Mouse (Mus musculus) stomach, embryonic 16.5 days (tissue): Measurements from ENCODE around the gene Cenpt. TPM values are rescaled to one million over a fixed set of nuclear protein-coding genes. Genes with fewer than 3 reads are reported as not detected.
A peak's percentile ranks its signal among the peaks of the same experiment; 100 is the strongest.

ENCODE experiments used
- ATAC-seq: fragments of 200-750 bp; cut with Nextera tagmentation; 2 replicates; pipeline ENCODE4 v1.8.0; 2017; ENCODE audit warnings: moderate number of reproducible peaks, moderate TSS enrichment; ENCODE audit not compliant: insufficient read depth, low FRiP score
- H3K27ac ChIP-seq: fragments of 300-500 bp; sonication (generic); 2 replicates; pipeline ENCODE4 v1.5.1; 2014; ENCODE audit warnings: low read length
- H3K27me3 ChIP-seq: fragments of 300-500 bp; sonication (generic); 2 replicates; pipeline ENCODE4 v1.6.1; 2014; ENCODE audit warnings: low read length, control low read depth, mixed read lengths; ENCODE audit not compliant: control insufficient read depth, insufficient read depth
- H3K36me3 ChIP-seq: fragments of 300-500 bp; sonication (generic); 2 replicates; pipeline ENCODE4 v1.6.1; 2014; ENCODE audit warnings: low read length; ENCODE audit not compliant: control insufficient read depth, insufficient read depth
- H3K4me1 ChIP-seq: fragments of 300-500 bp; sonication (generic); 2 replicates; pipeline ENCODE4 v1.6.1; 2014; ENCODE audit warnings: low read length, control low read depth, mixed read lengths; ENCODE audit not compliant: control insufficient read depth, insufficient read depth
- H3K4me2 ChIP-seq: fragments of 300-500 bp; sonication (generic); 2 replicates; pipeline ENCODE4 v1.6.1; 2014; ENCODE audit warnings: low read depth, low read length, mixed read lengths
- H3K4me3 ChIP-seq: fragments of 300-500 bp; sonication (generic); replicated peaks from 2 replicates; pipeline ENCODE4 v1.5.1; 2014; ENCODE audit warnings: mild to moderate bottlenecking, low read length
- H3K9ac ChIP-seq: fragments of 300-500 bp; sonication (generic); 2 replicates; pipeline ENCODE4 v1.6.1; 2014; ENCODE audit warnings: low read length
- H3K9me3 ChIP-seq: fragments of 300-500 bp; sonication (generic); replicated peaks from 2 replicates; pipeline ENCODE4 v1.6.1; 2016; ENCODE audit warnings: low read length, control low read depth; ENCODE audit not compliant: control insufficient read depth
- WGBS: fragments of 180-500 bp; shearing (Covaris S2); extraction: QIAGEN DNeasy Blood & Tissue Kit; methylation state at CpG from one replicate; pipeline ENCODE4 v1.1.7; 2014; 5-methylcytosine and 5-hydroxymethylcytosine counted together
- polyA plus RNA-seq: library from polyadenylated mRNA; unstranded; fragments of >200 nt; fragmentation: Nextera tagmentation; extraction: Ambion mirVana; gene quantifications from 2 replicates; pipeline ENCODE4 v1.2.1, GENCODE M21; 2015

Gene Cenpt
- polyA plus RNA-seq: 39.4 and 41.0 TPM in 2 replicates

DNA sequence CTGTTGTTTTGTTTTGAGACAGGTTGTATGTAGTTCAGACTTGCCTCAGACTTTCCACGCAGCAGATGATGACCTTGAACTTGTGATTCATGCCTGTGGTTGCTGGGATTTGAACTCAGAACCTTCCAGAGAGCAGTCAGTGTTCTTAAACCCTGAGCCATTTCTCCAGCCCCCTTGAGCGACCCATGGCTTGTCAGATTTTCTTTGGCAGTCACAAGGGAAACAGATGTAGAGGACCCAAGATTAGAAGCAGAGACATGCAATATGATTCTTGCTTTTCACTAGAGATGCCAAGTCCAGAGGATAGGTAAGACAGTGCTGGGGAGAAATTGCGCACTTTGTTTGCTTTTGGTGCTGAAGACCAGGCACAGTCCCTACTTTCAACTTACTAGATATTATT is at the start of gene Cenpt:
Cenpt (minus strand) TSS at position 101 of the 400 bp plus-strand sequence.
- H3K4me2 ChIP-seq: no peak within 1 kb of the TSS
- no peaks in the 10 kb centered on the region for H3K27me3 ChIP-seq
- ATAC-seq: no peak

DNA sequence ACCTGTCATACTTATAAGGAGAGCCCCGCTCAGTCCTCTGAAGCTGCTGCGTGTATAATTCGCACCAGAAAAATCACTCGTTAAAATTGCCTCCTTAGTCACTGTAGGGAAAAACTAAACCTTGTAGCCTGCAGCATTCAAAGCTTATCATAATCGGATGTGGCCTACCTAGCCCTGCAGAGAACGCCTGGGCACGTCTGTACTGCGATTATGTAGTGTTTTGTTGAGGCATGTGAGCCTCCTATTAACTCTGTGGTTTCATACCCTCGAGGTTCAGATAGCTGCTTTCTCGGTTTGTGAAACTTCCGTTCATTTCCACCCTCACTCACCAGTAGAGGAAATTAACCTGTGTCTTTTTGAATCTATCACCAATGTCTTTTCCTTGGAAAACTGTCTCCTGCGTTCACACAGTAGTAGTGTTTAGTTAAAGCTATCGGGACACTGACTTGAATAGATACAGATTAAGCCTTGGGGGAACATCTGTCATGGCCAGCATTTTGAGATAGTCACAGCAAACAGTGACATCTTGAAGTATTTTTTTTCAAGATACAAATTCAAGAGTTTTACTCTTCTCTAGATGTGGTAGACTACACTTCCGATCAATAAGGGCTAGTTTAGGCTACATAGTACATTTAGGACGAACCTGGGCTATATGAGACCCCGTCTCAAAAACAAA is 48.0 kb upstream of the Cenpt start:
- Histone ChIP-seq H3K4me3 (peak overlapping the region; percentile 86), H3K9ac (peak overlapping the region; percentile 99), H3K36me3 (no peaks in the 10 kb centered on the region), H3K27me3 (no peaks in the 10 kb centered on the region), H3K4me1 (peaks cover 8% of the 10 kb centered on the region), H3K9me3 (no peaks in the 10 kb centered on the region), H3K27ac (peak overlapping the region; percentile 91), H3K4me2 (peak overlapping the region; percentile 77)
- peak; percentile 1; the same call in 1 of the 2 replicates for ATAC-seq
- WGBS: 27% methylated on average over 16 of the region's 16 CpGs

More for the DNA sequence above, at the start of gene Cenpt:
- 0 out of 2 replicates have a peak, but pooled peaks cover 7% of the 10 kb centered on the region for H3K36me3 ChIP-seq
- no peak within 1 kb of the TSS for H3K9ac ChIP-seq
- H3K27ac ChIP-seq: no peak within 1 kb of the TSS
- no peak within 1 kb of the TSS for H3K4me3 ChIP-seq
- H3K9me3 ChIP-seq: no peaks in the 10 kb centered on the region
- peaks cover 21% of the 10 kb centered on the region for H3K4me1 ChIP-seq
- 96% methylated on average over 3 of the region's 3 CpGs for WGBS

DNA sequence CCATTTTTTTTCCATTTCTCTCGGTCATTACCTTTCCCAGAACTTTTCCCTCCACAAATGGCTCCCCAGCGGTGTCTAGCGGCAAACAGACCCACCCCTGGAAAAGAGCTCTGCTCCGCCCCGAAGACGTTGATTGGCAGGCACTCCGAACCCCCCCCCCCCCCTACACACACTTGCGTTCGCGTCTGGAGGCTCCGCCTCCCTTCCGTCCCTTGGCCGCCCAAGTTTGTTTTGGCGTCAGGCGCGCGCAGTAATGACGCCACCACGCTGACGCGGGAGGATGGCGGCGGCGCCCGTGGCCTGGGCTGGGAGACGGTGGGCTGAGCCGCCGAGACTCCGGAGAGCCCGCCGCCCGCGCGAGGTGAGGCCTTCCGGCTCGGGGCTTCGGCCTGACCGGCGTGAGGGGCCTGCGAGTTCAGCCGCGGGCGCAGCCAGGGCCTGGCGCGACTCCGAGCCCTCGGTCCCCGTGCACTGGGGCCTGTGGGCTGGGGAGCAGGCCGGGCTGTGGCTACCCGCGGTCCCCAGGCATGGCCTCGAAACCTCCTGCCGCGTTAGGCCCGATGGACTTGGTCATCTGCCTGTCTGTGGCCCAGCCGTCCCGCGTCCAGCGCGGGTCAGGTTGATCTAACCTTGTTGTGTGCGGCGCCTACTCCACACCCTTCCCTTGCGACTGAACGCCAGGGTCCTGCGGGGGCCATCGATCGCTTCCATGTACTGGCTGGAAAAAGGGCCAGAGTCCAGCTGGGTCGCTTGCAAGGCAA is 47.3 kb upstream of the Cenpt start, which contains the start of gene Pskh1:
Pskh1 (plus strand) TSS at position 262 of the 761 bp plus-strand sequence.
- WGBS: 0% methylated on average over 68 of the region's 68 CpGs
- H3K9me3 ChIP-seq: no peaks in the 10 kb centered on the region

DNA sequence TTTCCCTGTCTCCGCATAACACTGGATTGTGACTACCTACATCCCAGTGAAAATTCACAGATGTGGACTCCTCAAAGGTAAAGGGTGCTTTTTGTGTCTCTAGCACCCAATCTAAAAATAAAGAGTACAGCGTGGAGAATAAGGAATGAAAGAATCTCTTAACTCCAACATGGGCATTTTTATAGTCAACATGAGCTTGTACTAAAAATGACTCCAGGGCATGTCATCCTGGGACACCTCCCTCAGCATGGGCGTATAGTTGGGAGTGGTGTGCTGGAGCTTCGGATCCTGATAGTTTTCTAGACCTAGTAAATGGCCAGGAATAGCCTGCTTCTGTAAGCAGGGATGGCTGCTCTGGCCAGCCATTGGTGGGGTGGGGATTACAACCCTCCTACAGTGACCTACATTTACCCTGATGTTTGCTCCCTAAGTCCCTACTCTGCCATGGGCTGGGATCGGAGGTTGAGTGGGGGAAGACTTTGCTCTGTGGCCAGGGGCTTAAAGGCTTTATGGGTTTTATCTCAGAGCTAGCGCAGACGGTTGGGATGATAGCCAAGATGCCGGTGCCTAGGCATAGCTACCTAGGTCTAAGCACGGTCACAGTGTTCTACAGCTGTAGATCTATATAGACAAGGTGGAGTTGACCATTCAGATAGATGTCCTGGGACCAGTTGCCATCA is 44.9 kb upstream of the Cenpt start:
- Histone ChIP-seq H3K27me3 (no peaks in the 10 kb centered on the region), H3K36me3 (no peaks in the 10 kb centered on the region; the same call in 1 of the 2 replicates), H3K27ac (no peak overlapping the region), H3K9ac (no peak overlapping the region), H3K4me3 (no peak overlapping the region), H3K9me3 (no peaks in the 10 kb centered on the region), H3K4me1 (peaks cover 11% of the 10 kb centered on the region), H3K4me2 (no peak overlapping the region)
- WGBS: 72% methylated on average over 9 of the region's 9 CpGs
- no peak for ATAC-seq

More for the DNA sequence above, 47.3 kb upstream of the Cenpt start, which contains the start of gene Pskh1:
- Histone ChIP-seq H3K36me3 (no peaks in the 10 kb centered on the region), H3K9ac (peak within 1 kb of the TSS; percentile 99), H3K4me3 (peak within 1 kb of the TSS; percentile 86), H3K27ac (peak within 1 kb of the TSS; percentile 91), H3K4me1 (peaks cover 8% of the 10 kb centered on the region), H3K27me3 (no peaks in the 10 kb centered on the region), H3K4me2 (peak within 1 kb of the TSS; percentile 77)
- peak; percentile 94 for ATAC-seq

DNA sequence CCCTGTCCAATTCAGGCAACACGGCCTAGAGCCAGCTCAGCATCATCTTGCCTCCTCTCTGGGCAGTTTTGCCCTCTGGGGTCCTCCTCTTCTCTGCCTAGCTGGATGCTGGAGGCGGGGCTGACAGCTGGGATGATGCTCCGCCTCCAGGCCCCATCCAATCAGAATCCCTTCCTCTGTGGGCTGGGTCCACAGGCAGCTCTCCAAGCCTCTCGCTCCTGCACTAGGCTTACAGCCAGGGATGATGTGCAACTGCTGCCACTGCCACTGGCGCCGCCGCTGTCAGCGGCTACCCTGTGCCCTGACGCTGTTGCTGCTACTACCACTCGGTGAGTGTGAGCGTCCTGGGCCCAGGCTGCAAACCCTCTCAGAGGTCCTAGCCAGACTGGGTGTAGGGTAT is 40.3 kb upstream of the Cenpt start, which contains the start of gene Nrn1l:
Nrn1l (plus strand) TSS at position 229 of the 400 bp plus-strand sequence.
- no peaks in the 10 kb centered on the region for H3K27me3 ChIP-seq
- H3K4me2 ChIP-seq: peak within 1 kb of the TSS; percentile 34
- peak within 1 kb of the TSS; percentile 54; the same call in 1 of the 2 replicates for H3K9ac ChIP-seq
- H3K4me1 ChIP-seq: peaks cover 3% of the 10 kb centered on the region; the same call in 1 of the 2 replicates
- H3K9me3 ChIP-seq: no peaks in the 10 kb centered on the region
- H3K4me3 ChIP-seq: no peak within 1 kb of the TSS
- peak; percentile 87 for ATAC-seq
- no peak within 1 kb of the TSS; the same call in 1 of the 2 replicates for H3K27ac ChIP-seq
- peaks cover 19% of the 10 kb centered on the region for H3K36me3 ChIP-seq
- WGBS: 8% methylated on average over 11 of the region's 11 CpGs

DNA sequence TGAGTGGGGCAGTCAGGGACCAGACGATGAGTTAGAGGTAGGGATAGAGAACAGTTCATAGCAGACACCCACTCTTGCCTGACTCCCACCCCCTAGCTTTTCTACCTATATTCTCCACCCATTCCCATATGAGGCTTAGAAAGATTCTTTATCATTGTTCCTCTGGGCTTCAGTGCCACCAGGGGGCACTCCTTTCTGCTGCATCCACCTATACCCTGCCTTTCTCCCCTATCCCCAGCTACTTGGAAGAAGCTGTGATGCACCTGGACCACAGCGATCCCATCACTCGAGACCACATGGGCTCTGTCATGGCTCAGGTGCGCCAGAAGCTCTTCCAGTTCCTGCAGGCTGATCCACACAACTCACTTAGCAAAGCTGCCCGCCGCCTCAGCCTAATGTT is 39.4 kb upstream of the Cenpt start:
- no peak overlapping the region for H3K4me2 ChIP-seq
- WGBS: 86% methylated on average over 6 of the region's 6 CpGs
- peaks cover 3% of the 10 kb centered on the region; the same call in 1 of the 2 replicates for H3K4me1 ChIP-seq
- peaks cover 21% of the 10 kb centered on the region for H3K36me3 ChIP-seq
- ATAC-seq: no peak
- H3K27me3 ChIP-seq: no peaks in the 10 kb centered on the region
- H3K9ac ChIP-seq: no peak overlapping the region
- no peak overlapping the region for H3K4me3 ChIP-seq
- no peak overlapping the region for H3K27ac ChIP-seq
- no peaks in the 10 kb centered on the region for H3K9me3 ChIP-seq

DNA sequence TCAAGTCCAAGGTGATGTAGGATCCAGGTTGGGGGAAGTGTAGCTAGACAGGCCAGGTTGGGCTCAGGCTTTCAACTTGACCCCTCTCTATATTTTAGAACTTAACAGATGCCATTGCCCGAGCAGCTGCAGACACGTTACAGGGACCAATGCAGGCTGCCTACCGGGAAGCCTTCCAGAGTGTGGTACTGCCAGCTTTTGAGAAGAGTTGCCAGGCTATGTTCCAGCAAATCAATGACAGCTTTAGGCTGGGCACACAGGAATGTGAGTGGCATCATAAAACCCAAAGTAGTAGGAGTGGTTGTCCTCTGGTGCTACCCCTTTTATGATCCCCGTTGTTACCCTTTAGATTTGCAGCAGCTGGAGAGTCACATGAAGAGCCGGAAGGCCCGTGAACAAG is 37.8 kb upstream of the Cenpt start:
- Histone ChIP-seq H3K36me3 (peaks cover 24% of the 10 kb centered on the region), H3K4me3 (no peak overlapping the region), H3K27me3 (no peaks in the 10 kb centered on the region), H3K4me1 (peaks cover 3% of the 10 kb centered on the region; the same call in 1 of the 2 replicates), H3K4me2 (no peak overlapping the region), H3K9me3 (no peaks in the 10 kb centered on the region), H3K27ac (no peak overlapping the region), H3K9ac (no peak overlapping the region)
- WGBS: 90% methylated on average over 6 of the region's 6 CpGs
- ATAC-seq: no peak

DNA sequence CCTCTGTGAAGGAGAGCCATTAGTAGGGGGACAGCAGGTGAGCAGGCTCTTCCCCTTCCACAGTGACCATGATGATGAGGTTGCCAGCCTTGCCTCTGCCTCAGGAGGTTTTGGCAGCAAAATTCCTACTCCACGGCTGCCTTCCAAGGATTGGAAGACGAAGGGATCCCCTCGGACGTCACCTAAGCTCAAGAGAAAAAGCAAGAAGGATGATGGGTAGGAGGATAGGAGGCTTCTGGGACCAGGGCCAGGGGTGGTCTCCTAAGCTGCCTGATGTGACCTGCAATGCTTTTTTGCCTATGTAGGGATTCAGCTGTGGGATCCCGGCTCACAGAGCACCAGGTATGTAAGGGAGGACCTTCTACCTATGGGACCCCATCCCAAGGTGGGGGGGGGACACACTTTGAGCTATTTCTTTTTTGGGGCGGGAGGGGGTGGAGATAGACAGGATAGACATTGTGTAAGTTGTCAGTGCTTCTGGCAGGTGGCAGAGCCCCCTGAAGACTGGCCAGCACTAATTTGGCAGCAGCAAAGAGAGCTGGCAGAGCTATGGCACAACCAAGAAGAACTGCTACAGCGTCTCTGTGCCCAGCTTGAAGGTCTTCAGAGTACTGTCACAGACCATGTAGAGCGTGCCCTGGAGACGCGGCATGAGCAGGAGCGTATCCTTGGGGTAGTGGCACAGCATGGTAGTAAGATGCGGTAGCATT is 36.8 kb upstream of the Cenpt start:
- no peak for ATAC-seq
- Histone ChIP-seq H3K27me3 (no peaks in the 10 kb centered on the region), H3K36me3 (peaks cover 28% of the 10 kb centered on the region), H3K9ac (no peak overlapping the region), H3K4me1 (peaks cover 3% of the 10 kb centered on the region; the same call in 1 of the 2 replicates), H3K9me3 (no peaks in the 10 kb centered on the region), H3K27ac (no peak overlapping the region), H3K4me3 (no peak overlapping the region), H3K4me2 (no peak overlapping the region)
- WGBS: 93% methylated on average over 12 of the region's 12 CpGs
